Mouse (Mus musculus) right cerebral cortex, postnatal 10 days (tissue): ENCODE measurements around the gene Lamtor5.
"Not testable (repeated sequence)": the region's sequence is repeated elsewhere in the genome, so short reads cannot be mapped to it uniquely, and the experiment has no call there.

Source experiments
- DNase-seq, 2 experiments: peaks; one replicate each; pipeline ENCODE4 v3.0.0; 2021; ENCODE audit warnings: low spot score in 2 of 2

Gene Lamtor5

GRCm38 (mm10) chr3:107272433-107272832, 6.2 kb upstream of the Lamtor5 start:
- DNase-seq: no peak

DNA sequence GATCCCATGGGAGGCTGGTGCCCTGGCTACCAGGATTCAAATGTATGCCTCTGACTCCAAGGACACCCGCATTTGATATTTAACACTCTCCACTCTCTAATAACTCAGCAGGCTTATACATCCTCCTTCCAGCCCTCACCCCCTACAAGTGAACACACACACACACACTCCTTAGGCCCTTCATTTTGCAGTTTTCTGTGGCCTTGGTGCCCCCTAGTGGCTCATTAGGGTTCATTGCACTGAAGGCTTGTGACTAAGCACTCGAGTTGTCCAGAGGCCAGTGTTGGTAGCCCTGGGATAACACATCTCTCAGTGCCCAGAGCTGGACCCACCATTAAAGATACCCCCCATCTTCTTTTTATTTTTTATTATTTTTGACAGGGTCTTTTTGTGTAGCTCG, 4.8 kb upstream of the Lamtor5 start:
- peak; percentile 81 to 83 for DNase-seq

- no peak for DNase-seq
Measured at GRCm38 (mm10) chr3:107275351-107275750, 3.3 kb upstream of the Lamtor5 start.

- no peak for DNase-seq
Measured at GRCm38 (mm10) chr3:107275996-107276395, 2.7 kb upstream of the Lamtor5 start.

DNA sequence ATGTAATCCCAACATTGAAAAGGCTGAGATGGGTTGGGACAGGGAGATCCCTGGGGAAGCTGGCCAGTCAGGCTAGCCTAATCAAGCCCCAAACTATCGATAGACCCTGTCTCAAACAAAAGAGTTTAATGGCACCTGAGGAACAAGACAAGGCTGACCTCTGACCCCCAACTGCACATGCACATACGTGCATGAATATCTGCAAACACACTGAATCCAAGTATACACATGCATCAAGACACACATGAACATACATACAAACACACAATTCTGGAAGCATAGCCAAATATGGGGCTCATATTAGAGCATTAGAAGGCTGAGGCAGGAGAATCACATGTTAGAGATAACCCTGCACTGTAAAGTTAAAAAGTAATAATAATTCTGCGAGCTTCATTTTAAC, 2.0 kb upstream of the Lamtor5 start:
- no peak for DNase-seq

DNA sequence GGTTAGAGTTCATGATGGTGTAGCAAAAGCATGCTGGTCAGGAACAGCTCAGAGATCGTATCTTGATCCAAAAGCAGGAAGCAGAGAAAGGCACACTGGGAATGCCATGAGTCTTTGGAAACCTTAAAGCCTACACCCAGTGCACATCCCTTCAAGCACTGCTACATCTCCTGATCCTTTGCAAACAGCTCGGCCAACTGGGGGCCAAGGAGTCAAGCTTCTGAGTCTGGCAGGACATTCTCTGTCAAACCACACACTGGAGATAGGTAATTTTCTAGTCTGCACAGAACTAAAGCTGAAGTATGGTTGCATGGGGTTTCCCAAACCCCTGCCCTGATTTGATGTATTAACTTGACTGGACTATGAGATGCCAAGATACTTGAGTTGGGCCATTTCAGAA, 7.5 kb downstream of the Lamtor5 start:
- DNase-seq: no peak

- DNase-seq: no peak
Measured at GRCm38 (mm10) chr3:107287346-107287745, 8.7 kb downstream of the Lamtor5 start.

- no peak for DNase-seq
Measured at GRCm38 (mm10) chr3:107290764-107291381, 12.2 kb downstream of the Lamtor5 start, which contains the start of gene Slc16a4. Gene Slc16a4 (plus strand): TSS chr3:107291230.

GRCm38 (mm10) chr3:107295672-107296360, 17.2 kb downstream of the Lamtor5 start:
- DNase-seq: no peak

- not testable (repeated sequence) for DNase-seq
Measured at GRCm38 (mm10) chr3:107296917-107297316, 18.3 kb downstream of the Lamtor5 start.

GRCm38 (mm10) chr3:107317338-107317737, 38.7 kb downstream of the Lamtor5 start:
- no peak for DNase-seq

DNA sequence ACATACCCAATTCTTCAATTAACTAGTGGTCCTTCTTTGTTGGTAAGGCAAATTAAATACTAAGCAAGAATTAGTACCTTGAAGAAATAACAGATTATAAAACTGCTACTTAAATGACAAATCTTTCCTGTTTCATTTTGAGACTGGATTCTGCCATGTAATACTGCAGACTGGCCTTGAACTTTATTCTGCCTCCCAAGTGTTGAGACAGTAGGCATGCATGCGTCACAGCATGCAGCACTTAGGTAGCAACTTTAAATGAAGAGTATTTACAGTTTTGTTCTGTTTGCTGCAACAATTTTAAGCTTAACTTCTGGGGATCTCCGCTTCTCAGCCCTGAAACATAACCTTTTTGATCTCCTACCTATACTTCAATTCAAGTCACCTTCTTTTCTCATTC, 42.5 kb downstream of the Lamtor5 start:
- DNase-seq: no peak

GRCm38 (mm10) chr3:107321776-107322175, 43.1 kb downstream of the Lamtor5 start:
- no peak for DNase-seq

DNA sequence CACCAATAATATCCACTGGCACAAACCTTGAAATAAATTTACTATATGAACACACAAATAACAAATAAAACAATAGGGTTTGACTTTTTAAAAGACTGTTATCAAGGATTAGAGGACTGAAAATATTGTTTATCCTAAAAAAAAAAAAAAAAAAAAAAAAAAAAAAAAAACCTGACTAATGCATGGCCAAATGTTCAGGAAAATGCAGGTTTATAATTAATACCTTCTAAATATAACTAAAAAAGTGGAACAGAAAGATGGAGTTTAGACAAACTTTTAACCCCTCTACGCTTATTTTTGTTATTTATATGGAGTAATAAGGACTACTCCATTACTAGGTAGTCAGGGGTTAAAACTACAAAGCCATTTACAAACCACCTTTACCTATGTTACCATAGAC, 47.8 kb downstream of the Lamtor5 start:
- DNase-seq: no peak

DNA sequence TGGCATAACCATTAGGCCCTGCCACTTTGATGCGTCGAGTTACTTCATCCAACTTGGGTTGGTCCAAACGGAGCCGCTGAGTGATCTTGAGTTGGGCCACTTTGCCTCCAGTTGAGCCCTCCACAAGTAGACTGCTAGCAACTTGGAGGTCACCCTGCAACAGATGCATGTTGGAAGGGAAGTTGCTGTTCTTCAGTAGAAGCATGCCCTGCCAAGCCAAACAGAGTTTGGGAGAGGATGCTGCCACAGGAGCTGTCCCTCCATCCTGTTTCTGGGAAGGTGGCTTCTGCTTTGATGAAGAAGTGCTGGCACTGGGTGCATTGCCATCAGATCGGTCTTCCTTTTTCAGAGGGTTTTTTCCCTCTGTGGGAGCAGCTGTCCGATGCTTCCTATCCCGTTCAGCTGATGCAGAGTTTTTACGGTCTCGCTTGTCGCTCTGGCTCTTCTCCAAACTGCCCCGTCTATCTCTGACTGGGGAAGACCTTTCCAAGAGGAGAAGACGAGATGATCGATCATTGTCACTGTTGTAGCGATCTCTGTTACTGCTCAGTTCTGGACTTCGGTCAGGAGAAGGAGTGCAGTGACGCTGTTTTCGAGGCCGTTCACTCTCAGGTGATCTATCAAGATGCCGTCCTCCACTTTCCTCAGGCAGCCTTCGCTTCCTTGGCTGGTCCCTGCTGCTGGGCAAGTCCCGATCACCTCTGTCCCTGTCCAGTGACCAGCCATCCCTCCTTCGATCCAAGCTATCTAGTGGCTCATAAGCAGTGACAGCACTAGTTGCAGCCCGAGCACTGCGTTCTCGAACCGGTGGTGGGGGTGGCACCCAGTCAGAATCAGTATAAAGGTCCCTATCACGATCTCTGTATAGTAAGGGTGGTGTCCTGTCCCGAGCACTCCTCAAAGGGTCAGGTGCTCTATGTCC, 52.1 kb downstream of the Lamtor5 start:
- peak; percentile 38 to 39 for DNase-seq

DNA sequence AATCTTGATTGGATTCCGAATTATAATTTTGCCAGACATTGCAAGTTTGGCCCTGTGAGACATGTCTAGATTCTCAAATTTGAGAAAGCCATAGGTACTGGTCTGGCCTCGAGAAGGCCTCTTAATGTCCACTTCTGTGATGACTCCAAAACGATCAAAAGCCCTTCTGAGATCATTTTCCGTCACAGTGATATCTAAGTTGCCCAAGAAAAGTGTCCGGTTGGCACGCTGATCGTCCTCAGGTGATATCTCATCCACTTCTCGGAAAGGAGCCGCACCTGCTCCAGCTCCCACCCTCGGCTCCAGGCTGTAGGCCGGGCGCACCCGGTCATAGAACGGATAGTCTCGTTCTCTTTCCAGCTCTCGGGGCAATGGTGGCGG, 53.1 kb downstream of the Lamtor5 start:
- no peak for DNase-seq

- peak; percentile 71 for DNase-seq
Measured at GRCm38 (mm10) chr3:107332127-107332959, 53.7 kb downstream of the Lamtor5 start.

DNA sequence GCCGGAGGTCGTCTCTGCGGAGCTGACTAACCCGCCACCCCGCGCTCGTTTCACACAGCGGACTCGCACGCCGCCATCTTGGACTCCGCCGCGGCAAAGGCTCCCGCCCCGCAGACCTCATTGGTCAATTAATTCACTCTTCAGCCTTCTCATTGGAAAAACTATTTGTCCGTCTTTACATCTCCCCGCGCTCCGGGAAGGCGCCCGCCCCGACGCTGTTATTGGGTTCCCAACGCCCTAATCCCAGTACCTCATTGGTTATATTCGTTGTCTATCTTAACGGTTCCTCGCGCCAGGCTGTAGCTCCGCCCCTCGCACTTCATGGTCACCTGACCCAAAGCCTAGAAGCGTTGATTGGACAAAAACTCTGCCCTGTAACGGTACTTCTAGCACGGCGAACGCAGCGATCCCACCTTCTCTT, 54.3 kb downstream of the Lamtor5 start:
- peak; percentile 98 to 99 for DNase-seq
